Mouse (Mus musculus): Measurements from ENCODE around the gene Trio. TPM values are rescaled to one million over a fixed set of nuclear protein-coding genes. Genes with fewer than 3 reads are reported as not detected.

Trio gene
- polyA plus RNA-seq, 1 experiment from 2014 or later, result 36.4 TPM

GRCm38 (mm10) chr15:27926941-27927340 lies 98.7 kb downstream of the Trio start:
- Histone ChIP-seq H3K4me3 (replicated peaks) (no peak overlapping the region), H3K9ac (replicated peaks) (no peak overlapping the region), H3K4me2 (no peak overlapping the region), H3K36me3 (no peaks in the 10 kb centered on the region), H3K9me3 (replicated peaks) (no peaks in the 10 kb centered on the region), H3K4me1 (peaks cover 61% of the 10 kb centered on the region), H3K27me3 (replicated peaks) (no peaks in the 10 kb centered on the region), H3K27ac (replicated peaks) (no peak overlapping the region)
- WGBS, result 73% methylated on average over 18 of the region's 18 CpGs
- no peak for ATAC-seq (ENCODE audit: low FRiP score)

GRCm38 (mm10) chr15:27926450-27926849 lies 99.2 kb downstream of the Trio start:
- no peaks in the 10 kb centered on the region for H3K36me3 ChIP-seq
- no peak overlapping the region for H3K4me3 ChIP-seq (replicated peaks)
- no peak overlapping the region for H3K9ac ChIP-seq (replicated peaks)
- ATAC-seq (ENCODE audit: low FRiP score), result no peak
- H3K4me1 ChIP-seq, result peaks cover 61% of the 10 kb centered on the region
- H3K9me3 ChIP-seq (replicated peaks), result no peaks in the 10 kb centered on the region
- no peak overlapping the region for H3K27ac ChIP-seq (replicated peaks)
- H3K4me2 ChIP-seq, result no peak overlapping the region
- H3K27me3 ChIP-seq (replicated peaks), result no peaks in the 10 kb centered on the region
- 73% methylated on average over 7 of the region's 7 CpGs for WGBS

DNA sequence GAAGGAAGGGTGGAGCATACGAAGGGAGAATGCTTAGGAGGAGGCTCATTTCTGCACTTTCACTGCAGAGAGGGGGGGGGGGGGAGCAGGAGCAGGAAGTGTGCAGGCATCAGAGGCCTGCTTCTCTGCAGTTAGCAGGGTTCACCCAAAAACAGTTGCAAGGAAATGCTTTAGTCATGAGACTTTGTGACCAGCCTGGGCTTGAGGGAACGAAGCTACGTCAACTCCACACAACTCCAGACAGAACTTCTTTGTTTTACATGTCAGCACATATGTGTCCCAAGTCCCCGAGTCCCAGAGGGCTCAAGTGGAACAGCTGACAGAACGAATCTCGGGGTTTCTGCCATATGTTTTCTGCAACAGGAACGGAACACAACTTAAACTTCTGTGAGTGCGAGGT lies 99.8 kb downstream of the Trio start:
- H3K9me3 ChIP-seq (replicated peaks), result no peaks in the 10 kb centered on the region
- H3K4me2 ChIP-seq, result no peak overlapping the region
- peaks cover 60% of the 10 kb centered on the region for H3K4me1 ChIP-seq
- no peak for ATAC-seq (ENCODE audit: low FRiP score)
- H3K9ac ChIP-seq (replicated peaks), result no peak overlapping the region
- H3K27me3 ChIP-seq (replicated peaks), result no peaks in the 10 kb centered on the region
- no peak overlapping the region for H3K4me3 ChIP-seq (replicated peaks)
- no peak overlapping the region; the same call in 1 of the 2 replicates for H3K27ac ChIP-seq (replicated peaks)
- 43% methylated on average over 8 of the region's 8 CpGs for WGBS
- H3K36me3 ChIP-seq, result no peaks in the 10 kb centered on the region

DNA sequence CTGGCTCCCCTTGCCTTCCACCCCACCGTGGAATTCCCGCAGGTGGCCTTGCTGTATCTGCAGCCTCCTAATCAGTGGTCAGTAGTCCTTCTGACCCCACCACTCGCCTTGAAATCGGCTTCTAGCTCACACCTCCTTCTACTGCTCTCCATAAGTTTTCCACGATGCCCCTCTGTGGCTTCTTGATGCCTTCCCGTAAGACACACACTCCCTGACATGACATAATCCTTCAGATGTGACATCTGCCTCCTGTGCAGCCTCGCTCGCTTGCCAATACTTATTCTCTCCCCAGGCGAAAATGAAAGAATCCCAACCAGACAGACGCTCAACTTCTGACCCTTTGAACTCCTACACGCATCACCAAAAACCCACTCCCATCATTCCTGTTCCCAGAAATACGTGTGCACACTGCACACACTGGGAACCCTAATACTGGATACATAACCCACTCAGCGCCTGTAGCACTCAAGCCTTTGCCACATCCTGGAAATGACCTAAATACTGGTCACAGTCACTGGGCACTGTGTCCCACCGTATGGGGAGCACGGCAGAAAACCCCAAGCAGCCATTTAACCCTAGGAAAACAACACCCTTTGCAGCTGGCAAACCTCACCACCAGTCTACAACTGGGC lies 100.5 kb downstream of the Trio start:
- Histone ChIP-seq H3K9ac (replicated peaks) (no peak overlapping the region), H3K9me3 (replicated peaks) (no peaks in the 10 kb centered on the region), H3K27me3 (replicated peaks) (no peaks in the 10 kb centered on the region), H3K4me1 (peaks cover 60% of the 10 kb centered on the region), H3K4me3 (replicated peaks) (no peak overlapping the region), H3K4me2 (no peak overlapping the region), H3K27ac (replicated peaks) (peak overlapping the region; percentile 48), H3K36me3 (no peaks in the 10 kb centered on the region)
- WGBS, result 19% methylated on average over 15 of the region's 15 CpGs
- no peak for ATAC-seq (ENCODE audit: low FRiP score)

GRCm38 (mm10) chr15:27923987-27924341 lies 101.7 kb downstream of the Trio start:
- 12% methylated on average over 5 of the region's 5 CpGs for WGBS
- no peaks in the 10 kb centered on the region for H3K36me3 ChIP-seq
- H3K4me1 ChIP-seq, result peaks cover 69% of the 10 kb centered on the region
- ATAC-seq (ENCODE audit: low FRiP score), result peak; percentile 71
- H3K4me3 ChIP-seq (replicated peaks), result peak overlapping the region; percentile 43
- peak overlapping the region; percentile 63 for H3K4me2 ChIP-seq
- no peaks in the 10 kb centered on the region for H3K27me3 ChIP-seq (replicated peaks)
- H3K9ac ChIP-seq (replicated peaks), result peak overlapping the region; percentile 47
- H3K27ac ChIP-seq (replicated peaks), result peak overlapping the region; percentile 86
- H3K9me3 ChIP-seq (replicated peaks), result no peaks in the 10 kb centered on the region

GRCm38 (mm10) chr15:27923280-27923986 lies 102.2 kb downstream of the Trio start:
- peaks cover 74% of the 10 kb centered on the region for H3K4me1 ChIP-seq

GRCm38 (mm10) chr15:27920751-27921150 lies 104.9 kb downstream of the Trio start:
- H3K27me3 ChIP-seq (replicated peaks), result no peaks in the 10 kb centered on the region
- ATAC-seq (ENCODE audit: low FRiP score), result no peak
- 47% methylated on average over 3 of the region's 3 CpGs for WGBS
- H3K27ac ChIP-seq (replicated peaks), result no peak overlapping the region
- H3K9ac ChIP-seq (replicated peaks), result no peak overlapping the region
- H3K4me2 ChIP-seq, result no peak overlapping the region
- no peak overlapping the region for H3K4me3 ChIP-seq (replicated peaks)
- H3K36me3 ChIP-seq, result 0 out of 2 replicates have a peak, but pooled peaks cover 3% of the 10 kb centered on the region
- no peaks in the 10 kb centered on the region for H3K9me3 ChIP-seq (replicated peaks)
- peaks cover 58% of the 10 kb centered on the region for H3K4me1 ChIP-seq

More at GRCm38 (mm10) chr15:27923280-27923986, 102.2 kb downstream of the Trio start:
- ATAC-seq (ENCODE audit: low FRiP score), result peak; percentile 94
- 7% methylated on average over 21 of the region's 21 CpGs for WGBS
- peak overlapping the region; percentile 63 for H3K4me2 ChIP-seq
- H3K27me3 ChIP-seq (replicated peaks), result no peaks in the 10 kb centered on the region
- 0 out of 2 replicates have a peak, but pooled peaks cover 2% of the 10 kb centered on the region for H3K36me3 ChIP-seq
- H3K9me3 ChIP-seq (replicated peaks), result no peaks in the 10 kb centered on the region
- peak overlapping the region; percentile 86 for H3K27ac ChIP-seq (replicated peaks)
- H3K9ac ChIP-seq (replicated peaks), result peak overlapping the region; percentile 47
- H3K4me3 ChIP-seq (replicated peaks), result peak overlapping the region; percentile 43

GRCm38 (mm10) chr15:27919540-27919939 lies 106.1 kb downstream of the Trio start:
- peak; percentile 48; the same call in 1 of the 2 replicates for ATAC-seq (ENCODE audit: low FRiP score)
- peaks cover 46% of the 10 kb centered on the region for H3K4me1 ChIP-seq
- 20% methylated on average over 5 of the region's 5 CpGs for WGBS
- H3K4me2 ChIP-seq, result no peak overlapping the region
- no peaks in the 10 kb centered on the region for H3K9me3 ChIP-seq (replicated peaks)
- no peak overlapping the region for H3K9ac ChIP-seq (replicated peaks)
- no peaks in the 10 kb centered on the region for H3K27me3 ChIP-seq (replicated peaks)
- no peak overlapping the region for H3K4me3 ChIP-seq (replicated peaks)
- 0 out of 2 replicates have a peak overlapping the region, but pooled peaks have one; percentile 33 for H3K27ac ChIP-seq (replicated peaks)
- H3K36me3 ChIP-seq, result 0 out of 2 replicates have a peak, but pooled peaks cover 3% of the 10 kb centered on the region

DNA sequence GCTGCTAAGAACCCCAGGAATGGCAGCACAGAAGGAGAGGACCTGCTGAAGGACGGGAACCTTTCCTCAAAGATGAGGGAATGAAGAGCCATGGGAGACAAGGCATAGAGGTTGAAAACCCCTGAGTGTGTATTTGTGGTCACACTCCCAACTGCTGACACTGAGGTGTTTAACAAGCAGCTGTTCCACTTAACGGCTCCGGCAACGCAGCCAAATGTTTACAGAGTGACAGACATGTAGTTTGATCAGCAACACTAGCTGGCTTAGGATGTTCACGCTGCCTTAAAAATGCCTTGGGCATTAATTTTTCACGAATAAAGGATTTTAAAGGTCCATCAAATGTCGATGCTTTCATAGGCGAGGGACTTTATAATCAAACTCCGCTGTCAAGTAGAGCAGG lies 106.8 kb downstream of the Trio start:
- H3K9me3 ChIP-seq (replicated peaks), result no peaks in the 10 kb centered on the region
- no peak for ATAC-seq (ENCODE audit: low FRiP score)
- no peak overlapping the region for H3K4me2 ChIP-seq
- H3K36me3 ChIP-seq, result 0 out of 2 replicates have a peak, but pooled peaks cover 3% of the 10 kb centered on the region
- H3K4me3 ChIP-seq (replicated peaks), result no peak overlapping the region
- H3K9ac ChIP-seq (replicated peaks), result no peak overlapping the region
- H3K27ac ChIP-seq (replicated peaks), result no peak overlapping the region; the same call in 1 of the 2 replicates
- H3K27me3 ChIP-seq (replicated peaks), result no peaks in the 10 kb centered on the region
- WGBS, result 80% methylated on average over 9 of the region's 9 CpGs
- peaks cover 40% of the 10 kb centered on the region for H3K4me1 ChIP-seq

GRCm38 (mm10) chr15:27916204-27916603 lies 109.4 kb downstream of the Trio start:
- Histone ChIP-seq H3K36me3 (0 out of 2 replicates have a peak, but pooled peaks cover 3% of the 10 kb centered on the region), H3K27me3 (replicated peaks) (no peaks in the 10 kb centered on the region), H3K4me3 (replicated peaks) (no peak overlapping the region), H3K4me2 (no peak overlapping the region), H3K27ac (replicated peaks) (no peak overlapping the region), H3K9me3 (replicated peaks) (no peaks in the 10 kb centered on the region), H3K9ac (replicated peaks) (no peak overlapping the region), H3K4me1 (peaks cover 28% of the 10 kb centered on the region)
- ATAC-seq (ENCODE audit: low FRiP score), result no peak
- 69% methylated on average over 4 of the region's 4 CpGs for WGBS

GRCm38 (mm10) chr15:27913013-27913412 lies 112.6 kb downstream of the Trio start:
- H3K27ac ChIP-seq (replicated peaks), result no peak overlapping the region
- ATAC-seq (ENCODE audit: low FRiP score), result no peak
- 79% methylated on average over 3 of the region's 3 CpGs for WGBS

GRCm38 (mm10) chr15:27911196-27911595 lies 114.5 kb downstream of the Trio start:
- Histone ChIP-seq H3K4me2 (no peak overlapping the region), H3K36me3 (no peaks in the 10 kb centered on the region), H3K27me3 (replicated peaks) (no peaks in the 10 kb centered on the region), H3K9me3 (replicated peaks) (no peaks in the 10 kb centered on the region), H3K4me3 (replicated peaks) (no peak overlapping the region), H3K4me1 (peaks cover 19% of the 10 kb centered on the region), H3K9ac (replicated peaks) (no peak overlapping the region), H3K27ac (replicated peaks) (no peak overlapping the region)
- WGBS, result 91% methylated on average over 9 of the region's 9 CpGs
- ATAC-seq (ENCODE audit: low FRiP score), result no peak

More at GRCm38 (mm10) chr15:27913013-27913412, 112.6 kb downstream of the Trio start:
- no peak overlapping the region for H3K4me3 ChIP-seq (replicated peaks)
- no peak overlapping the region for H3K9ac ChIP-seq (replicated peaks)
- H3K36me3 ChIP-seq, result no peaks in the 10 kb centered on the region
- H3K9me3 ChIP-seq (replicated peaks), result no peaks in the 10 kb centered on the region
- peaks cover 8% of the 10 kb centered on the region; the same call in 1 of the 2 replicates for H3K4me1 ChIP-seq
- no peak overlapping the region for H3K4me2 ChIP-seq
- no peaks in the 10 kb centered on the region for H3K27me3 ChIP-seq (replicated peaks)

Measured in neural tube, embryonic 15.5 days (tissue).